Mouse (Mus musculus) stomach, postnatal 0 days (tissue): ENCODE results near the gene Fblim1.

ENCODE experiments used
- CTCF ChIP-seq: IDR thresholded peaks from 2 replicates; pipeline ENCODE4 v1.5.1; 2016; ENCODE audit warnings: antibody characterized with exemption, low read depth, mild to moderate bottlenecking, moderate library complexity
- EP300 ChIP-seq: optimal IDR thresholded peaks from 2 replicates; pipeline ENCODE3; 2016; ENCODE audit warnings: antibody characterized with exemption

DNA sequence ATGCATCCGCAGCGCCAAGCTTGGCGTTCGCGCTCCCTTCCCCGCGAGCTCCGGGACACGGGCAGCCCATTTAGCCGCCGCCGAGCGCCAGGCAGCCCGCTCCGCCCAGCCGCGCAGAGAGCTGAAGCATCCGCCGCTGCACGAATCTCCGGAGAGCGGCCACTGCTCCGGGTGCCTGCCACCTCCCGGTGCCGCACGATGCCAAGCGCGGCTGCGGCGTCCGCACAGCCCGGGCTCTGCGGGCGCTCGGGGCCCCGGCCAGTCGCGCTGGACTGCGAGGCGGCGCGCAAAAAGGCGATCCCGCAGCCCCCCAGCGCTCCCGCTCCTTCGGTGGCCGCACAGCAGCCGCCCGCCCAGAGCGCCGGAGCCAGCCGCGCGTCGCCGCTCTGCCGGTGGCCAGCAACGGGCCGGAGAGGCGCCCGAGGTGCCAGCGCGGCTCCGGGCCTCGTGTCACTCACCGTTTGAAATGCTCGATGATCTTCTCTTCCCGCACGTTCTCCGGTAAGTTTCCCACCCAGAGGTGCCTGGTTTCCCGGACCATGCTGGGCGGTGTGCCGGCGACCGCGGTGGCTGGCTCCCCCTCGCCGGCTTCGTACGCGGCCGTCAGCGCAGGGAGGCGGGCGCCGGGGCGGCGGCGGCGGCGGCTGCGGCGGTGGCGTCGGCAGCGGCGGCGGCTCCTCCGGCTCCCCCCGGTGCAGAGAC, 68.0 kb downstream of the Fblim1 start:
- TF ChIP-seq CTCF (no peak), EP300 (no peak)
